Mouse (Mus musculus) ES-E14 (cell line): ENCODE results near the gene Shld2.

Source experiments
- CHD2 ChIP-seq: IDR thresholded peaks from 2 replicates; pipeline ENCODE4 v1.6.1; 2014; ENCODE audit warnings: mild to moderate bottlenecking, low read depth, low read length, inconsistent platforms
- HCFC1 ChIP-seq: IDR thresholded peaks from 2 replicates; pipeline ENCODE4 v1.6.1; 2012; ENCODE audit warnings: low read length, inconsistent platforms, borderline replicate concordance; ENCODE audit not compliant: insufficient read depth
- MAFK ChIP-seq: IDR thresholded peaks from 2 replicates; pipeline ENCODE4 v1.6.1; 2014; ENCODE audit warnings: mild to moderate bottlenecking, low read depth, low read length, inconsistent platforms; ENCODE audit not compliant: insufficient read depth
- ZC3H11A ChIP-seq: IDR thresholded peaks from 2 replicates; pipeline ENCODE4 v1.6.1; 2012; ENCODE audit warnings: low read depth, mild to moderate bottlenecking, inconsistent platforms, low read length, borderline replicate concordance
- ZNF384 ChIP-seq: IDR thresholded peaks from 2 replicates; pipeline ENCODE4 v1.6.1; 2012; ENCODE audit warnings: low read depth, low read length, inconsistent platforms

GRCm38 (mm10) chr14:34207996-34208395 lies 102.3 kb downstream of the Shld2 start:
- TF ChIP-seq CHD2 (no peak), HCFC1 (no peak), MAFK (no peak), ZNF384 (no peak), ZC3H11A (no peak)
